Mouse (Mus musculus) layer of hippocampus, postnatal 36 days (tissue): ENCODE data around the gene Rassf5. TPM values are rescaled to one million over a fixed set of nuclear protein-coding genes. Genes with fewer than 3 reads are reported as not detected.

Experiments
- DNase-seq, 2 experiments: peaks; one replicate each; pipeline ENCODE4 v3.0.0; 2022
- total RNA-seq, 2 experiments: library from RNA; stranded (reverse); gene quantifications; 2 replicates each; pipeline ENCODE4 v1.2.3; 2021

Rassf5 gene
- total RNA-seq, 2 experiments from 2014 or later, result 17.6 to 18.5 TPM

GRCm38 (mm10) chr1:131135960-131136629, 109.0 kb downstream of the Rassf5 start:
- no peak for DNase-seq

GRCm38 (mm10) chr1:131134942-131135522, 110.0 kb downstream of the Rassf5 start:
- no peak for DNase-seq

- no peak for DNase-seq
These were observed 110.8 kb downstream of the Rassf5 start for GRCm38 (mm10) chr1:131134231-131134630.

Other genes with a start within 250 kb of the Rassf5 start
- not detected for gene Il10, start 225.4 kb downstream of the Rassf5 start, total RNA-seq
- gene Mapkapk2, start 147.4 kb downstream of the Rassf5 start, total RNA-seq, result 10 to 100 TPM; 26.6 to 32.4 TPM
- gene Dyrk3, start 106.9 kb downstream of the Rassf5 start, total RNA-seq, result 10 to 100 TPM; 19.6 to 19.9 TPM
- 10 to 100 TPM; 36.6 to 41.2 TPM for gene Eif2d, start 92.1 kb downstream of the Rassf5 start, total RNA-seq
- gene Ikbke, start 34.3 kb upstream of the Rassf5 start, total RNA-seq, result 1 to 10 TPM; 1.6 to 2.7 TPM